Mouse (Mus musculus) activated CD4-positive, CD25-positive, alpha-beta regulatory T cell, adult 9 weeks (primary cell): ENCODE measurements around the gene Tesmin. TPM values are rescaled to one million over a fixed set of nuclear protein-coding genes. Genes with fewer than 3 reads are reported as not detected.

Experiments
- polyA plus RNA-seq: library from polyadenylated mRNA; unstranded; fragments of 100-300 nt; shearing (Covaris generic); gene quantifications from one replicate; pipeline ENCODE4 v1.2.1, GENCODE M21; 2017

The Tesmin gene
- polyA plus RNA-seq, result not detected

DNA sequence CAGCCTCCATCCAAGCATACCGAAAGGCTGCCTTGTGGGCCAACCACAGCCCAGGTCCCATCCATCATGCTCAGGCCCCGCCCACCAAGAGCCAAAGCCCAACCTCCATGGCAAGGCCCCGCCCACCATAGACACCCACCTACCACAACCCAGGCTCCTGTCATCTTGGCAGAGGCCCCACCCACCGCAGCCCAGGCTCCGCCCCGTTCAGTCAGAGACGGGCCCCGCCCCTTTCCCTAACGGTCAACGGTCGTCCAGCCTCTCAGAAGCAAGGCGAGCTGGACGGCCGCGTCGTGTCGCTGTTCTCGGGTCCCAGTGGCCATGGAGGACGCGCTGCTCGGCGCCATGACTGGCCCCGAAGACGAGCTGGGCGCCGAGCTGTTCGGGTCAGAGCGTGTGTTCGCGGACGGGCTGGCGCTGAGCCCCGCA, at the start of gene Tesmin:
Tesmin (plus strand) TSS at position 229 of the 429 bp plus-strand sequence.

DNA sequence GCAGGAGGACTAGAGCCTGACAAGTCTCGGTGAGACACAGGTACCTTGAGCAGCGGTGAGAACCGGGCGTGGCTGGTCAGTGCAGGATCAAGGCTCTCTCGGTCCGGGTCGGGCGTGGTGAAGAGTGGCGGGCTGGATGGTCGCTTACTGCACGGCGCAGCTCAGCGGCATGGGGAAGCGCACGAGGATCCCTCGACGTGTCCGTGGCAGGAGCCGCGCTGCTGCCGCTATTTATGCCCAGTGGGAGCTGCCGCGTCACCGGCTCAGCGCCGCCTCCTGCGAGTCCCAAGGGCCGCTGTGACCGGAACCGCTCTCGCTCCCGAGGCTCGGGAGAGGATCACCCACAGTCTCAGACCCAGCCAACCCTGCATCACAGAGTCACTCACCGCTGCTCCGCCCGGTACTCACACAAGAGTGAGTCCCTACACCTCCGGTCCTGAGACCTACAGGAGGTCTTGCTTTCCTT, 25.6 kb downstream of the Tesmin start, which contains the start of gene Gal:
Gal (minus strand) TSS at position 277 of the 466 bp plus-strand sequence.

Other genes starting within 250 kb of the Tesmin start
- gene Mrpl21, start 106.0 kb upstream of the Tesmin start, polyA plus RNA-seq, result 101 TPM
- gene Ighmbp2, start 105.8 kb upstream of the Tesmin start, polyA plus RNA-seq, result 17.5 TPM
- 46.1 TPM for gene Cpt1a, start 66.5 kb upstream of the Tesmin start, polyA plus RNA-seq
- gene Gal, start 25.7 kb downstream of the Tesmin start, polyA plus RNA-seq, result 6.1 TPM
- 104 TPM for gene Ppp6r3, start 186.9 kb downstream of the Tesmin start, polyA plus RNA-seq